Mouse (Mus musculus) limb, embryonic 11.5 days (tissue): ENCODE data around the gene Ly6g5c. TPM values are rescaled to one million over a fixed set of nuclear protein-coding genes. Genes with fewer than 3 reads are reported as not detected.

ENCODE experiments used
- ATAC-seq: fragments of 200-750 bp; cut with Nextera tagmentation; 2 replicates; pipeline ENCODE4 v1.8.0; 2017; ENCODE audit warnings: low read depth; ENCODE audit not compliant: insufficient number of reproducible peaks, low FRiP score, low TSS enrichment
- DNase-seq: peaks from one replicate; pipeline ENCODE4 v3.0.0-alpha.2; 2015; ENCODE audit warnings: low spot score
- H3K27ac ChIP-seq: fragments of 300-500 bp; sonication (generic); replicated peaks from 2 replicates; pipeline ENCODE4 v1.5.1; 2014; ENCODE audit warnings: low read depth, mild to moderate bottlenecking, low read length
- H3K27me3 ChIP-seq: fragments of 300-500 bp; sonication (generic); 2 replicates; pipeline ENCODE4 v1.6.1; 2014; ENCODE audit warnings: mild to moderate bottlenecking, low read length, mixed read lengths; ENCODE audit not compliant: control insufficient read depth, insufficient read depth
- H3K36me3 ChIP-seq: fragments of 300-500 bp; sonication (generic); 2 replicates; pipeline ENCODE4 v1.6.1; 2014; ENCODE audit warnings: mild to moderate bottlenecking, low read length, moderate library complexity, mixed read lengths; ENCODE audit not compliant: control insufficient read depth, insufficient read depth
- H3K4me1 ChIP-seq: fragments of 300-500 bp; sonication (generic); 2 replicates; pipeline ENCODE4 v1.6.1; 2014; ENCODE audit warnings: low read length, mixed read lengths; ENCODE audit not compliant: control insufficient read depth, insufficient read depth
- H3K4me2 ChIP-seq: fragments of 300-500 bp; sonication (generic); 2 replicates; pipeline ENCODE4 v1.6.1; 2014; ENCODE audit warnings: low read depth, mild to moderate bottlenecking, moderate library complexity; ENCODE audit not compliant: severe bottlenecking
- H3K4me3 ChIP-seq: fragments of 300-500 bp; sonication (generic); 2 replicates; pipeline ENCODE4 v1.5.1; 2014; ENCODE audit warnings: low read depth, low read length
- H3K9ac ChIP-seq: fragments of 300-500 bp; sonication (generic); 2 replicates; pipeline ENCODE4 v1.6.1; 2014; ENCODE audit warnings: mild to moderate bottlenecking, low read length
- H3K9me3 ChIP-seq: fragments of 300-500 bp; sonication (generic); 2 replicates; pipeline ENCODE4 v1.6.1; 2016; ENCODE audit warnings: low read length; ENCODE audit not compliant: control insufficient read depth
- WGBS: fragments of 180-500 bp; shearing (Covaris S2); extraction: QIAGEN DNeasy Blood & Tissue Kit; methylation state at CpG from one replicate; pipeline ENCODE4 v1.1.7; 2014; 5-methylcytosine and 5-hydroxymethylcytosine counted together
- polyA plus RNA-seq: library from polyadenylated mRNA; unstranded; fragments of >200 nt; fragmentation: Nextera tagmentation; extraction: Ambion mirVana; gene quantifications from 2 replicates; pipeline ENCODE4 v1.2.1, GENCODE M21; 2014

Gene Ly6g5c
- polyA plus RNA-seq, 1 experiment from 2014 or later, result not detected

DNA sequence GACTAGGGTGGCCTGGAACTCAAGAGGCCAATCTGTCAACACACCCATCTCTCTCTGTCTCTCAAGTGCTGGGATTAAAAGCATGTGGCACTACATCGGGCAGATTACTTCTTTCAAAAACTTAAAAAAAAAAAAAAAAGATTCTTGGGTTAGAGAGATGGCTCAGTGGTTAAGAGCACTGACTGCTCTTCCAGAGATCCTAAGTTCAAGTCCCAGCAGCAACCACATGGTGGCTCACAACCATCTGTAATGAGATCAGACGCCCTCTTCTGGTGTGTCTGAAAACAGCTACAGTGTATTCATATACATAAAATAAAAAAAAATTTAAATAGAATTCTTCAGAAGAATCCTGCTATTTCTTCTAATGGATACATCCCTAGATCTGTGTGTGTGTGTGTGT, 19.9 kb upstream of the Ly6g5c start:
- ATAC-seq, result no peak
- Histone ChIP-seq H3K9ac (no peak overlapping the region), H3K27me3 (no peaks in the 10 kb centered on the region)

DNA sequence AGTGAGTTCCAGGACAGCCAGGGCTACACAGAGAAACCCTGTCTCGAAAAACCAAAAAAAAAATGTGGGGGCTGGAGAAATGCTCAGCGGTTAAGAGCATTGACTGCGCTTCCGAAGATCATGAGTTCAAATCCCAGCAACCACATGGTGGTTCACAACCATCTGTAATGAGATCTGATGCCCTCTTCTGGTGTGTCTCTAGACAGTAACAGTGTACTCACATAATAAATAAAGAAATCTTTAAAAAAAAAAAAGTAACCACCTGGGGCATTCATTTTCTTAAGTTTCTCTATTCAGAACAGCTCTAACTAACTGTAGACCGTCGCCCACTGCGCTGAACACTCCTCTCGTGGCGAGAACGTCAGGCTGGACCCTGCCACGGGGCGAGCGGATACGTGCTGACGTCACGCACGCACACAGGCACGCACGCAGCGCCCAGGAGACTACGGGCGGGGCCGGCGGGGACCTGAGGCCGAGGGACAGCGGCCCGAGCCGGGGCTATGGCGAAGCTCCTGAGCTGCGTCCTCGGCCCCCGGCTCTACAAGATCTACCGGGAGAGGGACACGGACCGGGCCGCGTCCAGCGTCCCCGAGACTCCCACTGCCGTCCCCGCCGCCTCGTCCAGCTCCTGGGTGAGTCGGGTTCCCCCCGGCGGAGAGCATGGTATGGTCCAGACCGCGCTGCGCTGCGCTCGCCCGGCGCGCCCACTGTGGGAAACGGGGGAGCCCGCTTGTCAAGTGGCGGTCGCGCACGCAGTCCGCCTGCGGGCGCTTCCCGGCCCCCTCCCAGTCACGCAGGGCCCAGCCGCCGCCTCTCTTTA, 19.0 kb upstream of the Ly6g5c start, which contains the start of gene Abhd16a:
Gene Abhd16a, plus strand, starts transcription at position 439 of the 820 bp plus-strand sequence.
- ATAC-seq (peak; percentile 97), DNase-seq (peak; percentile 95)
- Histone ChIP-seq H3K4me3 (peak within 1 kb of the TSS; percentile 58), H3K4me1 (no peaks in the 10 kb centered on the region), H3K4me2 (peak within 1 kb of the TSS; percentile 71), H3K9me3 (no peaks in the 10 kb centered on the region), H3K27ac (peak within 1 kb of the TSS; percentile 86), H3K9ac (peak within 1 kb of the TSS; percentile 96), H3K27me3 (no peaks in the 10 kb centered on the region), H3K36me3 (no peaks in the 10 kb centered on the region; the same call in 1 of the 2 replicates)
- WGBS, result 4% methylated on average over 62 of the region's 67 CpGs

More for the DNA sequence above, 19.9 kb upstream of the Ly6g5c start:
- Histone ChIP-seq H3K36me3 (no peaks in the 10 kb centered on the region; the same call in 1 of the 2 replicates), H3K4me3 (no peak overlapping the region), H3K4me1 (no peaks in the 10 kb centered on the region), H3K4me2 (no peak overlapping the region), H3K27ac (no peak overlapping the region), H3K9me3 (no peaks in the 10 kb centered on the region)
- 52% methylated on average over 2 of the region's 2 CpGs for WGBS
- no peak for DNase-seq

DNA sequence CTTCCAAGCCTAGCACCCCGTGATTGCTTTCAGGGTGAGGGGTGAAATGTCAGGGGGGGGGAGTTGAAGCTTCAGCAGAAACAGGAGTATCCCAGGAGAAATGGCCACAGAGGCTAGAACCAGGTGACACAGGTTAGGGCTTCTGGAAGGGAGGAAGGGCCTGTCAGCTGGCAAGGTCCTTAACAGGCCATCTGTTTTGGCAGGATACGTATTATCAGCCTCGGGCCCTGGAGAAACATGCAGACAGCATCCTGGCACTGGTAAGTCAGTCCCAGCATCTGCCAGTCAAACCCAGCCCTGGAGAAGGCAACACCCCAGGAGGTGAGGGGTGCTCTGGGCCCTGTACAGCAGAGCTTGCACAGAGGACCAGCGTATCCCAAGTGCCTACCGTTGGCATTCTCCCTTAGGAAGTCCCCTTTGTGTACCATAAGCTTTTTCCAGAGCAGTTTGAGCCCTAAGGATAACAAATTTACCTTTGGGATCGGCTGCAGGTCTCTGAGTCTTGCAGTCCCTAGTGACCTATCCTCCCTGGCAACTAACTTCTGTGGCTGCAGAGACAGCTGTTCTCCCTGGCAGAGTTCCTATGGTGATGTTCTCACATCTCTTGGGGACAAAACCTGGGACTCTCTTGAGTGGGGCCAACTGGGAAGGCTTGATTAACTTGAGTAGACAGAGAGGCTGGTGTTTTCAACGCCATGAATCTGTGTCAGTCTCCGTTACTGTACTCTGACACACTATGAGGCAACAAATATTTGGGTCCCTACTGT, 17.7 kb upstream of the Ly6g5c start:
- H3K27ac ChIP-seq, result no peak overlapping the region
- WGBS, result 74% methylated on average over 8 of the region's 8 CpGs
- peak overlapping the region; percentile 96; the same call in 1 of the 2 replicates for H3K9ac ChIP-seq
- H3K36me3 ChIP-seq, result peaks cover 3% of the 10 kb centered on the region
- H3K4me1 ChIP-seq, result no peaks in the 10 kb centered on the region
- H3K4me2 ChIP-seq, result peak overlapping the region; percentile 71
- no peaks in the 10 kb centered on the region for H3K9me3 ChIP-seq
- H3K27me3 ChIP-seq, result no peaks in the 10 kb centered on the region
- DNase-seq (no peak), ATAC-seq (no peak)
- H3K4me3 ChIP-seq, result peak overlapping the region; percentile 58; the same call in 1 of the 2 replicates

DNA sequence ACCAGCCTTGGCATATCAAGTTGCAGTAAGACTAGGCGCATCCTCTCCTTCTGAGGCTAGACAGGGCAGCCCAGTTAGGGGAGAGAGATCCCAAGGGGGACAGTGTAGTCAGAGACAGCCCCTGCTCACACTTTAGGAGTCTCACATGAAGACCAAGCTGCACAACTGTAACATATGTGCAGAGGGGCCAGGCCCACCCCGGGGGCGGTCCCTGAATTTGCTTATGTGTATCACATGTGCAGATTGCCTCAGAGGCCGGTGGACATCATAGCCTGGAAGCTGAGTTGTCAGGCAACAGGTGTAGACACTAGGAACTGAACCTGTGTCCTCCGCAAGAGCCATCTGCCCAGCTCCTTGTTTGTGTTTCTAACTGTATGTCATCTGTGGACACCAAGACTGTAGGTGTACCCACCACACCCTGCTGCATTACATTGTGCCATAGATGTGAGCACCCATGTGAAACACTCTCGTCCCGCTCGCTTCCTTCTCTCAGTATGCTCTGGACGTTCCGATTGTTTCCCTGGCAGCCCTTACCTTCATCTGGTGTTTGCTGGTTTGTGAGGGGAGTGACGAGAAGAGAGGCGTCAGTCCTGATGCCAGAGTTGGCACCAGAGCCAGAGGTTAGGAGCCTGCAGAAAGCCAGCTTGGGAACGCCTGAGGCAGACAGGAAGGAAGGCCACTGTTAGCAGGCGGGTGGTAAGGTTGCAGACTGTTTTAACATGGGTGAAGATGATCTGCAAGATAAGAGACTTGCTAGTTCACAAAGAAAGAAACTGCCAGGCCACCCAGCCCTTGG, 15.5 kb upstream of the Ly6g5c start:
- Histone ChIP-seq H3K27ac (no peak overlapping the region), H3K9ac (no peak overlapping the region), H3K27me3 (no peaks in the 10 kb centered on the region), H3K4me3 (no peak overlapping the region), H3K36me3 (peaks cover 9% of the 10 kb centered on the region), H3K4me2 (no peak overlapping the region), H3K9me3 (no peaks in the 10 kb centered on the region), H3K4me1 (no peaks in the 10 kb centered on the region)
- 87% methylated on average over 14 of the region's 14 CpGs for WGBS
- ATAC-seq (no peak), DNase-seq (no peak)

DNA sequence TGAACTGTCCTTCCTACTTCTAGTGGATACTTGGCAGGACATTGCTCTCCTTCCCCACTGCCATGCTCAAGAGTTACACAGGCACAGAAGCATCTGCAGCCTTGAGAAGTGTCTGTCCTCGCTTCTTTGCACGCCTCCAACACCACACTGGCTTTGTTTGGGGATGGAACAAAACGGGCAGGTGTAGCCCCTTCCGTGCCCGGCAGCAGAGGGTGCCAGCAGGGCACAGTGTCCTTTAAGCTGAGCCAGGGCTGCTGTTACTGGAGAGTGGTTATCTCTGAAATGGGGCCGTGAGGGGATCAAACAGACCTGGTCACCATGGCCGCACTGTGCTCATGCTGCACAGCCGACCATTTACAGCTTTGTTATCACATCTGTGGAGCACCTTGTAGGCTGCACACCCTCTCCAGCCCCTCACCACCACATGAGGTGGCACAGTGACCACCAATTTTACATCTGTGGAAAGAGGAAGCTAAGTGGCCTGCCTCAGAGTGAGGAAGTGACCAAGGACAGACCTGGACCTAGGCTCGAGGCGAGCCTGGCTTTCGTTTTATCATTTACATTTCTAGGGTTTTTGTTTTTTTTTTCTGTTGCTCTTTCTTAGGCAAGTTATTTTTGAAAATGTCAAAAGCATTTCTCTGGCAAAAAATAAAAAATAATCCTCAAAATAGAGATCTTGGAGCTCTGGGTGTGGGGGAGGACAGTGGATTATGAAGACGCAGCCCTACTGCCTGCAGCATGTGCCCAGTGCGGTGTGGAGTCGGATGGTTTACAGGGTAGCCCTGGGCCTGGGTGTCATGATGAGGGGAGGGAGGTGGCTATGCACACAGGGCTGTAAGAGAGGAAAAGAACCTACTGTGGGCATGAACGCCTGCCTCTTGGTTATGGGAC, 13.4 kb upstream of the Ly6g5c start:
- no peaks in the 10 kb centered on the region for H3K9me3 ChIP-seq
- no peak for DNase-seq
- no peak for ATAC-seq
- no peak overlapping the region for H3K4me2 ChIP-seq
- H3K27ac ChIP-seq, result no peak overlapping the region
- no peak overlapping the region for H3K4me3 ChIP-seq
- no peak overlapping the region for H3K9ac ChIP-seq
- WGBS, result 89% methylated on average over 15 of the region's 15 CpGs
- no peaks in the 10 kb centered on the region for H3K4me1 ChIP-seq
- peaks cover 16% of the 10 kb centered on the region for H3K36me3 ChIP-seq
- no peaks in the 10 kb centered on the region for H3K27me3 ChIP-seq

DNA sequence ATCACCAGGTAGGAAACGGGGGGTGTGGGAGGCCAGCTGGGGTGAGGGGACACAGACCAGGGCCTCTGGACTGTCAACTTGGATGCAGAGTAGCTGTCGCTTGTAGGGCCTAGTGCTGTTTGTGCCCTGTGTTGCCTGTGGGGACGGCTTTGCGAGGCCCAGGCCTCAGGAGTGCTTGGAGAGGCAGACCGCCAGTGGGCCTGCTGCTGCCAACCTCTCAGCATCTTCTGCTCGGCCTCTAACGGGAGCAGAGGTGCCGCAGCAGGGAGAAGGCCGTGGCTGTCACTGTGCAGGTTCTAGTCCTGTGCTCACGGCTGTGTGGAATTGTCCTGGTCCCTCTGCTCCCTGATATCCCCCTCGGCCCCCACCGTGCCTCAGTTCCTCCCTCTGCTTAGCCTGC, 11.5 kb upstream of the Ly6g5c start:
- Histone ChIP-seq H3K4me1 (no peaks in the 10 kb centered on the region), H3K36me3 (peaks cover 23% of the 10 kb centered on the region), H3K27me3 (no peaks in the 10 kb centered on the region), H3K4me3 (no peak overlapping the region), H3K4me2 (no peak overlapping the region), H3K9me3 (no peaks in the 10 kb centered on the region), H3K27ac (no peak overlapping the region), H3K9ac (no peak overlapping the region)
- ATAC-seq, result no peak
- WGBS, result 85% methylated on average over 12 of the region's 12 CpGs
- DNase-seq, result no peak

DNA sequence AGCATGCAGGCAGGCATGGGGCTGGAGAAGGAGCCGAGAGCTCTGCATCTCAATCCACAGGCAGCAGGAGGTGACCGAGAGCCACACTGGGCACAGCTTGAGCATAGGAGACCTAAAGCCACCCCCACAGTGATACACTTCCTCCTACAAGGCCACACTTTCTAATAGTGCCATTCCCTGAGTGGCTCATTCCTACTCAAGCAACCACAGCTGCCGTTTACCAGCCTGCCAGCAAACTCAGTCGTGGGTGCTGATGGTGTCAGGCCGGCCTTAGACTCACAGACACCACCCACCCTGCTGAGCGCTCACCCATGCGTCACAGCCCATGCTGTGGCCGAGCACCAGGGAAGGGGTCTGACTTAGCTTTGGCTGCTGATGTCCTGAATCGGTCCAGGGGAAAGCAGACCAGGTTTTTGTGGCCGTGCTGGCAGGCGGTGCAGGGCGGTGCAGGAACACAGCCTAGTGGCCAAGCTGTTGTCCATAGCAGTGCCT, 10.9 kb upstream of the Ly6g5c start:
- DNase-seq, result no peak
- Histone ChIP-seq H3K27ac (no peak overlapping the region), H3K9ac (no peak overlapping the region), H3K27me3 (no peaks in the 10 kb centered on the region), H3K4me3 (no peak overlapping the region), H3K36me3 (peaks cover 23% of the 10 kb centered on the region), H3K9me3 (no peaks in the 10 kb centered on the region), H3K4me1 (no peaks in the 10 kb centered on the region), H3K4me2 (no peak overlapping the region)
- WGBS, result 86% methylated on average over 12 of the region's 12 CpGs
- no peak for ATAC-seq
